Mouse (Mus musculus): Measurements from ENCODE around the gene Tars2.
"Not testable (repeated sequence)": the region's sequence is repeated elsewhere in the genome, so short reads cannot be mapped to it uniquely, and the experiment has no call there.

The Tars2 gene

DNA sequence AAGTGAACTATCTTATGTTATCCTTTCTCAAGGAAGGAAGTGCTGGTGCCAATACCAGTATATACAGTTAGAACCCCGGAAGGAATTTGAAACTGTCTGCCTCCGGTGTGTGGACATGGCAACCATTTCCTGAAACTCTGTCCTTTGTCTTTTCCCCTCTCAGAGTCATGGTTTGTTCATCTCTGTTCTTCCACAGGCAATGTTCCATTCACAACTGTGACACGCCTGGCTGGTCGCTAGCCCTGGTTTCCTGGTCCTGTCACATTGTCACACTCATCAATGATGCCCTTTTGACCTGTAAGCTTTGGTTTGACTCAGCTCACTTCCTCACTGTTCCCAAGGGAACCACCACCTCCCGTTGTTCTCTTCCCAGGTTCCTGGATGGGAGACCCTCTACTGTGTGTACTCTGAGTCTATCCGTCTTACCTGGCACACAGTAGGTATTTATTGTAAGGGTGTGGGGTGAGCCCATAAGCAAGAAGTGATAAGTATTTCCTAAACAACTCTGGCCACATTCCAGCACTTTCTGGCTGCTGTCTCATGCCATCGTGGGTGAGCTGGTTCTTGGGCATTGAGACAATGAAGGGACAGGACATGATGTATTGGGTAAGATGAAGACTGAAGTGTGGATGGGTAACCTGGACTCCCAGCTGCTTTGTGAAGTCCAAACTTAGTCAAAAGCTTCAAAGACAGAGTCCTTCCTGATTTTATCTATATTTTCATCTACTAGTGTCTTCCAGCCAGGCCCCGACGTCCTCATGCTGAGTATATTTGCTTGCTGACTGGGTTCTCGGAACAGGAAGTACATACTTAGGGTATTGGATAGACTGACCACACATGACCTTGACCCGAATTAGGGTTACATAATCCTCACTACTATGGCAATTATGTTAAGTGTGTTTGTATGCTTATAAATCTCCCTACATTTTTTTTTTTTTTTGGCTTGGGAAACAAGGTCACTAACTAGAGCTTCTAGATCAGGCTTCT, 65.9 kb downstream of the Tars2 start:
- DNase-seq = no peak

DNA sequence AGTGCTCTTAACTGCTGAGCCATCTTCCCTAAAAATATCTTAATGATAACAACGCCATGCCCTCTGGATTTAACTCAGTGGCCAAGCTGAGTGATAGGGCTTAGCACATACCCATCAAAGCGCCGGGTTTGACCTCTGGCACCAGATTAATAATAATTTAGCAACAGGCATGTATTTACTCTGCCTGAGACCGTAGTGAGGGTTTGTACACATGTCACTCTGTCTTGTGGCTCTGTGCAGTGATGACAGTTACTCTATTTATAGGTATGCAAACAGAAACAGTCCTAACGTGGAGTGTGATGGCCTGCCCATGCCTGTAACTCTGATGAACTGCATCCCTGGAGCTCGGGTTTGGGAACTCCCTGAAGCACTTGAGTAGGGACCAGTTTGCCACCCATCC, 67.3 kb downstream of the Tars2 start:
- DNase-seq = no peak

DNA sequence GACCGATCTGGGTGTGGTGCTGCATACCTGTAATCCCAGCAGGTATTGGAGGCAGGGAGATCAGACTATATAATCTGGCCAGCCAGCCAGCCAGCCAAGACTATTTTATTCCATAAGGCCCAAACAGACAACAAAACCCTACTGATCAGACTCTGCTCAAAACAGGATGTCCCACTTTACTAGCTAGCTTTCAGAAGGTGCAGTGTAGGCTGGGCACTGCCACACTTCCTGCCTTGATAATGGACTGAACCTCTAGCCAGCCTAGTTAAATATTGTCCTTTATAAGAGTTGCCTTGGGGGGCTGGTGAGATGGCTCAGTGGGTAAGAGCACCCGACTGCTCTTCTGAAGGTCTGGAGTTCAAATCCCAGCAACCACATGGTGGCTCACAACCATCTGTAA, 69.5 kb downstream of the Tars2 start:
- not testable (repeated sequence) for DNase-seq
